Mouse (Mus musculus) limb, embryonic 10.5 days (tissue): ENCODE results near the gene Sufu. TPM values are rescaled to one million over a fixed set of nuclear protein-coding genes. Genes with fewer than 3 reads are reported as not detected.

Source experiments
- DNase-seq: peaks from one replicate; pipeline ENCODE4 v3.0.0-alpha.2; 2017; ENCODE audit warnings: low spot score
- H3K27ac ChIP-seq: fragments of 300-500 bp; sonication (generic); 2 replicates; pipeline ENCODE4 v1.5.1; 2016; ENCODE audit warnings: mild to moderate bottlenecking
- H3K27me3 ChIP-seq: fragments of 300-500 bp; sonication (generic); 2 replicates; pipeline ENCODE4 v1.6.1; 2016; ENCODE audit warnings: low read depth, mild to moderate bottlenecking; ENCODE audit not compliant: poor library complexity, severe bottlenecking
- H3K36me3 ChIP-seq: fragments of 300-500 bp; sonication (generic); 2 replicates; pipeline ENCODE4 v1.6.1; 2016; ENCODE audit warnings: mild to moderate bottlenecking, moderate library complexity
- H3K4me1 ChIP-seq: fragments of 300-500 bp; sonication (generic); 2 replicates; pipeline ENCODE4 v1.6.1; 2016
- H3K4me3 ChIP-seq: fragments of 300-500 bp; sonication (generic); 2 replicates; pipeline ENCODE4 v1.5.1; 2016; ENCODE audit warnings: mild to moderate bottlenecking, moderate library complexity
- H3K9me3 ChIP-seq: fragments of 300-500 bp; sonication (generic); replicated peaks from 2 replicates; pipeline ENCODE4 v1.6.1; 2016; ENCODE audit warnings: mild to moderate bottlenecking
- WGBS: fragments of 180-500 bp; shearing (Covaris S2); methylation state at CpG from one replicate; pipeline ENCODE4 v1.1.7; 2016; 5-methylcytosine and 5-hydroxymethylcytosine counted together
- polyA plus RNA-seq: library from polyadenylated mRNA; unstranded; fragments of >200 nt; fragmentation: Nextera tagmentation; extraction: Ambion mirVana; gene quantifications from 2 replicates; pipeline ENCODE4 v1.2.1, GENCODE M21; 2016

Gene Sufu
- polyA plus RNA-seq, 1 experiment from 2014 or later, result 58.5 TPM

GRCm38 (mm10) chr19:46501401-46502068 is 104.8 kb downstream of the Sufu start, which contains the start of gene Trim8:
Trim8 (plus strand) TSS chr19:46501702.
- peak within 1 kb of the TSS; percentile 96 for H3K27ac ChIP-seq
- H3K4me3 ChIP-seq, result peak within 1 kb of the TSS; percentile 72
- H3K36me3 ChIP-seq, result peaks cover 21% of the 10 kb centered on the region
- no peaks in the 10 kb centered on the region for H3K27me3 ChIP-seq
- H3K9me3 ChIP-seq, result no peaks in the 10 kb centered on the region
- under 1% methylated on average over 62 of the region's 64 CpGs for WGBS
- H3K4me1 ChIP-seq, result peaks cover 55% of the 10 kb centered on the region
- DNase-seq, result peak; percentile 87

DNA sequence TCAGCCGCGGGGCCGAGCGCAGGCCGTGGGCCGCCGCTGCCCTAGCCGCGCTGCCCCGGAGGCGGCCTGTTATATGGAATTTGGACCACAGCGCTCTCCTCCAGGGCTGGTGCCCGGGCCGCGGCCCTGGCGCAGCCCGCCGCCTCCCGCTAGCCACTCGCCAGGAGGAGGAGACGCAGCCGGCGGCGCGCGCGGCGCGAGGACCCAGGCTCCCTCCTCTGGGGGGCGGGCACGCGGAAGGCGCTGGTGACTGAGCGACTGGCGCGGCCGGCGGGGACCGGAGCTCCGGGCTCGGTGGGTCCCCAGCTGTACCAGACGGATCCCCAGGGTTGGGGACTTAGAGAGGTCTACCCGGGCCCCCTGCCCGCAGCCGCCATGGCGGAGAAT is 105.4 kb downstream of the Sufu start:
- peak; percentile 80 for DNase-seq
- Histone ChIP-seq H3K36me3 (peaks cover 26% of the 10 kb centered on the region), H3K4me1 (peaks cover 60% of the 10 kb centered on the region), H3K27ac (peak overlapping the region; percentile 96), H3K4me3 (peak overlapping the region; percentile 72), H3K9me3 (no peaks in the 10 kb centered on the region), H3K27me3 (no peaks in the 10 kb centered on the region)
- under 1% methylated on average over 45 of the region's 46 CpGs for WGBS

GRCm38 (mm10) chr19:46502471-46503166 is 105.9 kb downstream of the Sufu start:
- Histone ChIP-seq H3K27ac (peak overlapping the region; percentile 96), H3K36me3 (peaks cover 31% of the 10 kb centered on the region), H3K4me1 (peaks cover 64% of the 10 kb centered on the region), H3K27me3 (no peaks in the 10 kb centered on the region), H3K9me3 (no peaks in the 10 kb centered on the region), H3K4me3 (peak overlapping the region; percentile 72)
- WGBS, result under 1% methylated on average over 53 of the region's 53 CpGs
- peak; percentile 75 for DNase-seq

GRCm38 (mm10) chr19:46503351-46504084 is 106.8 kb downstream of the Sufu start:
- peaks cover 40% of the 10 kb centered on the region for H3K36me3 ChIP-seq
- no peaks in the 10 kb centered on the region for H3K9me3 ChIP-seq
- peaks cover 71% of the 10 kb centered on the region for H3K4me1 ChIP-seq
- 0% methylated on average over 21 of the region's 21 CpGs for WGBS
- peak overlapping the region; percentile 96 for H3K27ac ChIP-seq
- no peaks in the 10 kb centered on the region for H3K27me3 ChIP-seq
- H3K4me3 ChIP-seq, result peak overlapping the region; percentile 72
- peak; percentile 63 for DNase-seq

DNA sequence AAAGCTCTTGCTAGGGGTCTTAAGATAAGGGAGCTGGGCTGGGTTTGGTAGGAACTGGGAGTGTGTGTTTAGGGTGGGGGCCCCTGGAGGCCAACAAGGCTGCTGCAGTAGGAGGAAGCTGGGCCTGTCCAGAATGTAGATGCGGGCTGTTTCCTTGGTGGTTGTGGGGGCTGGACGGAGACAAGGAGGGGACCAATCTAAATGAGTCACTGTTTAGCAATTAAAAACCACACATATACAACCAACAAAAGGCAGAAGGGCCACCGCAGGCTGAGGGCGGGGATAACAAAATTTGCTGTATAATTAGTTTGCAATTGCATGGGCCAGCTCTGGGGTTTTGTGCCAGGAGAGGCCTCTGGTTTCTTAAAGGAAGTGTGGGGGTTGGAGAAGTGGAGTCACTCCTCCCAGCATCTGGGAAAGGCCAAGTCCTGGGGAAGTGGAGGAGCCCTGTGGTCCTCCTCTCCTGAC is 107.4 kb downstream of the Sufu start:
- no peaks in the 10 kb centered on the region for H3K9me3 ChIP-seq
- DNase-seq, result no peak
- H3K27ac ChIP-seq, result peak overlapping the region; percentile 96
- H3K4me3 ChIP-seq, result peak overlapping the region; percentile 72
- H3K27me3 ChIP-seq, result no peaks in the 10 kb centered on the region
- H3K36me3 ChIP-seq, result peaks cover 46% of the 10 kb centered on the region
- WGBS, result 11% methylated on average over 4 of the region's 4 CpGs
- peaks cover 73% of the 10 kb centered on the region for H3K4me1 ChIP-seq

- Histone ChIP-seq H3K4me3 (peak overlapping the region; percentile 72), H3K4me1 (peaks cover 77% of the 10 kb centered on the region), H3K27ac (peak overlapping the region; percentile 96), H3K9me3 (no peaks in the 10 kb centered on the region), H3K36me3 (peaks cover 54% of the 10 kb centered on the region), H3K27me3 (no peaks in the 10 kb centered on the region)
- DNase-seq, result no peak
- WGBS, result 69% methylated on average over 9 of the region's 9 CpGs
Observed at GRCm38 (mm10) chr19:46504822-46505417, 108.2 kb downstream of the Sufu start.

DNA sequence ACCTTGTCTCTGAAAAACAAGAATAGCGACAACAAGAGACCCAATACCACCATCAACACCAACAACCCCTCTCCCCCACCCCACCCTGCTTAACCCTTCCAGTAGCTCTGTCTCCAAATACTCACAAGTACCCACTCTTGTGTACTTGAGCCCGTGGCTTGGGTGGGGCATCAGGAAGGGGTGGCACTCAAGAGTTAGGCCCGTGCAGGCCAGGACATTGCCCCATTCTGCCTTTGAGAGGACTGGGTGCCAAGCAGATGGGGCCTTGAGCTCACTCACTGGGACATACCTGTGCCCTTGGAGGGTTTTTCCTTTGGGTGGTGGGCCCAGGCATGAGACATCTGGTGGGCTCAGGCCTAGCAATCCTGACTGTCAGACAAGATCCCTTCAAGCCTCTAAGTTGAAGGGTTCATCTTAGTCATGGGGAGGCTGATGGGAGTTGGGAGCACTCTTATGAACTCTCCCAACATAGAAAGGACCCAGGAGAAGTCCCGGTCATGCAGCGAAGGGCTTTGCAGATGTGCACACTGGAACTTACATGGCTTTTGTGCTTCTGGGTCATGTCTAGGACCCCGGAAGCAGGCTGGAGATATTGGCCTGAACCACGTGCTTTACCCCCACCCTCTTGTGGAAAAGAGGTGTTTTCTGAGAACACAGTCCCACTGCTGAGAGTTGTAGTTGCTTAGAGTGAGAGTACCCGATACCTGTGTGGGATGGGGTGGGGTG is 109.1 kb downstream of the Sufu start:
- Histone ChIP-seq H3K4me1 (peaks cover 77% of the 10 kb centered on the region), H3K27ac (peak overlapping the region; percentile 51), H3K36me3 (peaks cover 61% of the 10 kb centered on the region)

DNA sequence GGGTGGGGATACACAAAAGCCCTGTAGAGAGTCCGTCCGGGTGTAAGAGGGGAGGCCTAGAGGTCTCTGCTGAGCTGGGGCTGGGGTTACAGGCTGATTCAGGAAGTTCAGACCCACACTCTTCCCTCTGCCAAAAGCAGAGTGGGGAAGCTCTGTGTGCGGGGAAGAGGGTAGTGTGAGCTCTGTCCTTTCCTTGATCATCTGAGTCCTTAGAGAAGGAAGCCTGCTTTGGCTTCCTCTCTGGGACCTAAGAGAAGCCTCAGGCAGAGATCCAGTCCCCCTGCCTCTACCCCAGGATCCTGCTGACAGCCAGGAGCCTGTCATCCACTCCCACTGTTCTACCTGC is 109.6 kb downstream of the Sufu start:
- peaks cover 64% of the 10 kb centered on the region for H3K36me3 ChIP-seq
- DNase-seq, result no peak
- H3K4me3 ChIP-seq, result peak overlapping the region; percentile 72; the same call in 1 of the 2 replicates
- H3K27me3 ChIP-seq, result no peaks in the 10 kb centered on the region
- no peaks in the 10 kb centered on the region for H3K9me3 ChIP-seq
- peaks cover 75% of the 10 kb centered on the region for H3K4me1 ChIP-seq
- WGBS, result 92% methylated on average over 3 of the region's 3 CpGs
- H3K27ac ChIP-seq, result peak overlapping the region; percentile 51; the same call in 1 of the 2 replicates

More for the DNA sequence above, 109.1 kb downstream of the Sufu start:
- Histone ChIP-seq H3K4me3 (peak overlapping the region; percentile 72), H3K9me3 (no peaks in the 10 kb centered on the region), H3K27me3 (no peaks in the 10 kb centered on the region)
- DNase-seq, result no peak
- 83% methylated on average over 8 of the region's 8 CpGs for WGBS

- peaks cover 72% of the 10 kb centered on the region for H3K4me1 ChIP-seq
- H3K36me3 ChIP-seq, result peaks cover 72% of the 10 kb centered on the region
- H3K4me3 ChIP-seq, result no peak overlapping the region
- H3K27ac ChIP-seq, result peak overlapping the region; percentile 51; the same call in 1 of the 2 replicates
- H3K9me3 ChIP-seq, result no peaks in the 10 kb centered on the region
- H3K27me3 ChIP-seq, result no peaks in the 10 kb centered on the region
- 78% methylated on average over 8 of the region's 8 CpGs for WGBS
- no peak for DNase-seq
Observed at GRCm38 (mm10) chr19:46507181-46507581, 110.5 kb downstream of the Sufu start.

DNA sequence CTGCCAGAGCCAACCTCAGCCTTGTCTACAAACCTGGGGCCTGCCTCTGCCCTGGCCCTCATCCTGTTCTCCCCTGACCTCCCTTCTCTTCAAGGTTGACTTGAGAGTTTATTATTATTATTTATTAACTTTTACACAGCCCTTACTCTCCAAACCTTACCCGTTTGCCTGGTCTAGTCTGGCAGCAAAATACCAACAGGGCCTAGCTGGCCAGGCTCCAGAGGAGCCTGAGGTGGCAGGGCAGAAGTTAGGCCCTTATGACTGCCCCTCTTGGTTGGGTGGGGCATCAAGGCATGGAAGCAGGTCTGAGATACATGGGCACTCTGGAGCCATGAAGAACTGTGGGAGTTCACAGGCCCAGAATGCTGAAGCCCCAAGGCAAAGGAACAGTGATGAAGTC is 111.1 kb downstream of the Sufu start:
- H3K4me1 ChIP-seq, result peaks cover 65% of the 10 kb centered on the region
- DNase-seq, result no peak
- 0 out of 2 replicates have a peak overlapping the region, but pooled peaks have one; percentile 1 for H3K27ac ChIP-seq
- WGBS, result 89% methylated on average over 1 of the region's 1 CpGs
- no peaks in the 10 kb centered on the region for H3K27me3 ChIP-seq
- H3K36me3 ChIP-seq, result peaks cover 79% of the 10 kb centered on the region
- no peaks in the 10 kb centered on the region for H3K9me3 ChIP-seq
- H3K4me3 ChIP-seq, result no peak overlapping the region

- Histone ChIP-seq H3K9me3 (no peaks in the 10 kb centered on the region), H3K27me3 (no peaks in the 10 kb centered on the region), H3K27ac (peak overlapping the region; percentile 4; the same call in 1 of the 2 replicates), H3K36me3 (peaks cover 88% of the 10 kb centered on the region), H3K4me3 (no peak overlapping the region), H3K4me1 (peaks cover 56% of the 10 kb centered on the region)
- 16% methylated on average over 3 of the region's 3 CpGs for WGBS
- no peak for DNase-seq
Observed at GRCm38 (mm10) chr19:46508738-46509137, 112.0 kb downstream of the Sufu start.

- peaks cover 51% of the 10 kb centered on the region for H3K4me1 ChIP-seq
- DNase-seq, result no peak
- no peak overlapping the region for H3K4me3 ChIP-seq
- H3K9me3 ChIP-seq, result no peaks in the 10 kb centered on the region
- no peaks in the 10 kb centered on the region for H3K27me3 ChIP-seq
- WGBS, result 71% methylated on average over 3 of the region's 3 CpGs
- H3K27ac ChIP-seq, result peak overlapping the region; percentile 4; the same call in 1 of the 2 replicates
- H3K36me3 ChIP-seq, result peaks cover 93% of the 10 kb centered on the region
Observed at GRCm38 (mm10) chr19:46509202-46509601, 112.5 kb downstream of the Sufu start.
